Mouse (Mus musculus): ENCODE measurements around the gene Gm20388. TPM values are rescaled to one million over a fixed set of nuclear protein-coding genes. Genes with fewer than 3 reads are reported as not detected.

Gene Gm20388
- polyA plus RNA-seq, 2 experiments, result 8.5 TPM; not detected in 1

DNA sequence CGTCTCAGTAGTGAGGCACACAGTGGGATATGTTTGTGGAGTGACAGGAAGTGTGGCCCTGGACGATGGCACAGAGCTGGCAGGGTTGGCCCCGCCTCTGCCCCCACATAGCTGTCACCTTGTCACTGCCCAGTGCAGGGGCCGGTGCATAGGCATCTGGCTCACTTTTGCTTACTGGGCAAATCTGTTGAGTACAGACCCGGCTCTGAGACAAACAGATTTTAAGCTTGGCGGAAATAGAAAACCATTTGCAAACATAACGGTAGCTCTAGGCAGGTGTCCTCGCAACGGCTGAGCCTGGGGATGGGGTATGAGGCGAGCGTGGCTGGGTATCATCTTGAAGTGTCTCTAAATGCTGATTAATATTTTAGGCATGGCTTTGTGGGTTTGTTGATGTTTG, 396.9 kb downstream of the Gm20388 start:
- 47% methylated on average over 11 of the region's 11 CpGs for WGBS (ENCODE audit: insufficient replicate concordance)
- no peaks in the 10 kb centered on the region for H3K36me3 ChIP-seq (replicated peaks; ENCODE audit: control insufficient read depth, insufficient read depth, low read depth)
- no peak overlapping the region for H3K4me2 ChIP-seq (ENCODE audit: low read depth)
- H3K27me3 ChIP-seq (ENCODE audit: control insufficient read depth, insufficient read depth, low read length), result no peaks in the 10 kb centered on the region
- H3K9ac ChIP-seq (replicated peaks), result no peak overlapping the region
- no peak for TF ChIP-seq CTCF (IDR thresholded peaks at IDR 0.05; ENCODE audit: low read depth)
- no peak for TF ChIP-seq EP300 (IDR thresholded peaks at IDR 0.05; ENCODE audit: low read depth)
- no peak overlapping the region for H3K27ac ChIP-seq
- H3K9me3 ChIP-seq (ENCODE audit: control insufficient read depth, low read length), result no peaks in the 10 kb centered on the region
- H3K4me1 ChIP-seq (replicated peaks; ENCODE audit: control insufficient read depth in 2 of 2, insufficient read depth in 2 of 2, low read length in 1 of 2), result no peaks in the 10 kb centered on the region
- ATAC-seq (ENCODE audit: insufficient read depth) (no peak), DNase-seq (ENCODE audit: low read depth in 3 of 3, low spot score in 3 of 3) (no peak)
- H3K4me3 ChIP-seq (ENCODE audit: insufficient read depth in 1 of 2, low read depth in 2 of 2, low read length in 2 of 2), result no peak overlapping the region

GRCm38 (mm10) chr8:120308131-120308530, 397.5 kb downstream of the Gm20388 start:
- Histone ChIP-seq H3K9me3 (ENCODE audit: control insufficient read depth, low read length) (no peaks in the 10 kb centered on the region), H3K4me3 (ENCODE audit: insufficient read depth in 1 of 2, low read depth in 2 of 2, low read length in 2 of 2) (no peak overlapping the region), H3K27ac (no peak overlapping the region), H3K9ac (replicated peaks) (no peak overlapping the region), H3K36me3 (replicated peaks; ENCODE audit: control insufficient read depth, insufficient read depth, low read depth) (no peaks in the 10 kb centered on the region), H3K4me2 (ENCODE audit: low read depth) (no peak overlapping the region), H3K4me1 (replicated peaks; ENCODE audit: control insufficient read depth in 2 of 2, insufficient read depth in 2 of 2, low read length in 1 of 2) (no peaks in the 10 kb centered on the region), H3K27me3 (ENCODE audit: control insufficient read depth, insufficient read depth, low read length) (no peaks in the 10 kb centered on the region)
- no peak for ATAC-seq (ENCODE audit: insufficient read depth)
- 65% methylated on average over 7 of the region's 8 CpGs for WGBS (ENCODE audit: insufficient replicate concordance)
- no peak for DNase-seq (ENCODE audit: low read depth in 3 of 3, low spot score in 3 of 3)
- TF ChIP-seq CTCF (IDR thresholded peaks at IDR 0.05; ENCODE audit: low read depth) (no peak), EP300 (IDR thresholded peaks at IDR 0.05; ENCODE audit: low read depth) (no peak)

- ATAC-seq (ENCODE audit: insufficient read depth) (no peak), DNase-seq (ENCODE audit: low read depth in 3 of 3, low spot score in 3 of 3) (no peak)
- H3K4me2 ChIP-seq (ENCODE audit: low read depth), result no peak overlapping the region
- whole genome bisulfite sequencing (ENCODE audit: insufficient replicate concordance), result 73% methylated on average over 9 of the region's 9 CpGs
- no peaks in the 10 kb centered on the region for H3K27me3 ChIP-seq (ENCODE audit: control insufficient read depth, insufficient read depth, low read length)
- H3K4me3 ChIP-seq (ENCODE audit: insufficient read depth in 1 of 2, low read depth in 2 of 2, low read length in 2 of 2), result no peak overlapping the region
- H3K4me1 ChIP-seq (replicated peaks; ENCODE audit: control insufficient read depth in 2 of 2, insufficient read depth in 2 of 2, low read length in 1 of 2), result no peaks in the 10 kb centered on the region
- TF ChIP-seq EP300 (IDR thresholded peaks at IDR 0.05; ENCODE audit: low read depth), result no peak
- no peak for TF ChIP-seq CTCF (IDR thresholded peaks at IDR 0.05; ENCODE audit: low read depth)
- no peaks in the 10 kb centered on the region for H3K9me3 ChIP-seq (ENCODE audit: control insufficient read depth, low read length)
- no peak overlapping the region for H3K9ac ChIP-seq (replicated peaks)
- H3K27ac ChIP-seq, result no peak overlapping the region
- no peaks in the 10 kb centered on the region for H3K36me3 ChIP-seq (replicated peaks; ENCODE audit: control insufficient read depth, insufficient read depth, low read depth)
These were observed 397.9 kb downstream of the Gm20388 start for GRCm38 (mm10) chr8:120308553-120308952.

DNA sequence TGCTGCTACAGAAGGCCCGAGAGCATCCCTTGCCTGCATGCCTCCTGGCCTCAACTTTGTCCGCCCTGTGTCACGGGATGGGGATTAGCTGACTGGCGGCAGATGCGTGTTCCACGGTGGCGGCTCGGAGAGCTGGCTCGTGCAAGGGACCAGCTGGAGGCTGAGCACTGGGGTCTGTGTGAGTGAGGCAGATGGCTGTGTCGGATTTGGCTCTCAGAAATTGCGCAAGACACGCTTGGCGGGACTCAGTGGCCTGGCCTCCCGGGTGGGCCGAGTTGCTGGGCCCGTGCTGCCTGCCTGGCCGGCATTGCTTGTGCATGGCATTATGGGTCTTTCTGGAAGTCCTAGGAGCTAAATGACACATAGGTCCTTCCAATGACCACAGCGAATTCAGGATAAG, 398.7 kb downstream of the Gm20388 start:
- Histone ChIP-seq H3K4me3 (ENCODE audit: insufficient read depth in 1 of 2, low read depth in 2 of 2, low read length in 2 of 2) (no peak overlapping the region), H3K27ac (no peak overlapping the region), H3K4me1 (replicated peaks; ENCODE audit: control insufficient read depth in 2 of 2, insufficient read depth in 2 of 2, low read length in 1 of 2) (no peaks in the 10 kb centered on the region), H3K9me3 (ENCODE audit: control insufficient read depth, low read length) (no peaks in the 10 kb centered on the region), H3K36me3 (replicated peaks; ENCODE audit: control insufficient read depth, insufficient read depth, low read depth) (no peaks in the 10 kb centered on the region), H3K4me2 (ENCODE audit: low read depth) (no peak overlapping the region), H3K27me3 (ENCODE audit: control insufficient read depth, insufficient read depth, low read length) (no peaks in the 10 kb centered on the region), H3K9ac (replicated peaks) (no peak overlapping the region)
- DNase-seq (ENCODE audit: low read depth in 3 of 3, low spot score in 3 of 3) (no peak), ATAC-seq (ENCODE audit: insufficient read depth) (no peak)
- WGBS (ENCODE audit: insufficient replicate concordance), result 63% methylated on average over 18 of the region's 18 CpGs
- TF ChIP-seq CTCF (IDR thresholded peaks at IDR 0.05; ENCODE audit: low read depth) (no peak), EP300 (IDR thresholded peaks at IDR 0.05; ENCODE audit: low read depth) (no peak)

- Histone ChIP-seq H3K4me2 (ENCODE audit: low read depth) (no peak overlapping the region), H3K27me3 (ENCODE audit: control insufficient read depth, insufficient read depth, low read length) (no peaks in the 10 kb centered on the region), H3K27ac (no peak overlapping the region), H3K9me3 (ENCODE audit: control insufficient read depth, low read length) (no peaks in the 10 kb centered on the region), H3K36me3 (replicated peaks; ENCODE audit: control insufficient read depth, insufficient read depth, low read depth) (no peaks in the 10 kb centered on the region), H3K9ac (replicated peaks) (no peak overlapping the region), H3K4me1 (replicated peaks; ENCODE audit: control insufficient read depth in 2 of 2, insufficient read depth in 2 of 2, low read length in 1 of 2) (no peaks in the 10 kb centered on the region), H3K4me3 (ENCODE audit: insufficient read depth in 1 of 2, low read depth in 2 of 2, low read length in 2 of 2) (no peak overlapping the region)
- WGBS (ENCODE audit: insufficient replicate concordance), result 56% methylated on average over 5 of the region's 5 CpGs
- no peak for TF ChIP-seq EP300 (IDR thresholded peaks at IDR 0.05; ENCODE audit: low read depth)
- TF ChIP-seq CTCF (IDR thresholded peaks at IDR 0.05; ENCODE audit: low read depth), result no peak
- no peak for DNase-seq (ENCODE audit: low read depth in 3 of 3, low spot score in 3 of 3)
- no peak for ATAC-seq (ENCODE audit: insufficient read depth)
These were observed 399.4 kb downstream of the Gm20388 start for GRCm38 (mm10) chr8:120310063-120310462.

Measured in liver, embryonic 14.5 days (tissue).